Mouse (Mus musculus): ENCODE data around the gene Sugt1.

Gene Sugt1

GRCm38 (mm10) chr14:79587139-79587851, at the start of gene Sugt1:
Gene Sugt1 (plus strand): TSS chr14:79587691.
- in situ Hi-C loops (cut with MseI, MboI) = no loop called here

- in situ Hi-C loops (cut with MseI, MboI) = no loop called here
Measured at GRCm38 (mm10) chr14:79537921-79538320, 49.6 kb upstream of the Sugt1 start.

GRCm38 (mm10) chr14:79541606-79542005, 45.9 kb upstream of the Sugt1 start:
- in situ Hi-C loops (cut with MseI, MboI) = no loop called here

GRCm38 (mm10) chr14:79549343-79549742, 38.1 kb upstream of the Sugt1 start:
- in situ Hi-C loops (cut with MseI, MboI) = no loop called here

- in situ Hi-C loops (cut with MseI, MboI) = no loop called here
Measured at GRCm38 (mm10) chr14:79551929-79552328, 35.6 kb upstream of the Sugt1 start.

- in situ Hi-C loops (cut with MseI, MboI) = no loop called here
Measured at GRCm38 (mm10) chr14:79552854-79553253, 34.6 kb upstream of the Sugt1 start.

GRCm38 (mm10) chr14:79557796-79558195, 29.7 kb upstream of the Sugt1 start:
- in situ Hi-C loops (cut with MseI, MboI) = no loop called here

- in situ Hi-C loops (cut with MseI, MboI) = no loop called here
Measured at GRCm38 (mm10) chr14:79562745-79563144, 24.7 kb upstream of the Sugt1 start.

GRCm38 (mm10) chr14:79564784-79565183, 22.7 kb upstream of the Sugt1 start:
- in situ Hi-C loops (cut with MseI, MboI) = no loop called here

- in situ Hi-C loops (cut with MseI, MboI) = no loop called here
Measured at GRCm38 (mm10) chr14:79573482-79574191, 13.9 kb upstream of the Sugt1 start.

- in situ Hi-C loops (cut with MseI, MboI) = no loop called here
Measured at GRCm38 (mm10) chr14:79574361-79574760, 13.1 kb upstream of the Sugt1 start.

- in situ Hi-C loops (cut with MseI, MboI) = no loop called here
Measured at GRCm38 (mm10) chr14:79583526-79584245, 3.8 kb upstream of the Sugt1 start.

- in situ Hi-C loops (cut with MseI, MboI) = no loop called here
Measured at GRCm38 (mm10) chr14:79586499-79587138, 872 bp upstream of the Sugt1 start.

- in situ Hi-C loops (cut with MseI, MboI) = no loop called here
Measured at GRCm38 (mm10) chr14:79587852-79588229, 350 bp downstream of the Sugt1 start.

GRCm38 (mm10) chr14:79588534-79588951, 1.1 kb downstream of the Sugt1 start:
- in situ Hi-C loops (cut with MseI, MboI) = no loop called here

- in situ Hi-C loops (cut with MseI, MboI) = no loop called here
Measured at GRCm38 (mm10) chr14:79589401-79589800, 1.9 kb downstream of the Sugt1 start.

GRCm38 (mm10) chr14:79590916-79591315, 3.4 kb downstream of the Sugt1 start:
- in situ Hi-C loops (cut with MseI, MboI) = no loop called here

GRCm38 (mm10) chr14:79591611-79592010, 4.1 kb downstream of the Sugt1 start:
- in situ Hi-C loops (cut with MseI, MboI) = no loop called here

- in situ Hi-C loops (cut with MseI, MboI) = no loop called here
Measured at GRCm38 (mm10) chr14:79594069-79594468, 6.6 kb downstream of the Sugt1 start.

GRCm38 (mm10) chr14:79596602-79597001, 9.1 kb downstream of the Sugt1 start:
- in situ Hi-C loops (cut with MseI, MboI) = loop anchor here in 1 of 2 experiments (5.0 kb wide), 1 partner anchor 51 kb away; no protein-coding TSS in a partner anchor

- in situ Hi-C loops (cut with MseI, MboI) = no loop called here
Measured at GRCm38 (mm10) chr14:79605881-79606280, 18.4 kb downstream of the Sugt1 start.

GRCm38 (mm10) chr14:79606392-79606791, 18.9 kb downstream of the Sugt1 start:
- in situ Hi-C loops (cut with MseI, MboI) = no loop called here
